Mouse (Mus musculus): Measurements from ENCODE around the gene Rab36.

The Rab36 gene

GRCm38 (mm10) chr10:75068624-75069328, 31.9 kb downstream of the Rab36 start:
- no peak for DNase-seq (ENCODE audit: low spot score in 2 of 2)

- no peak for DNase-seq (ENCODE audit: low spot score in 2 of 2)
Observed at GRCm38 (mm10) chr10:75070281-75070976, 33.6 kb downstream of the Rab36 start.

- no peak for DNase-seq (ENCODE audit: low spot score in 2 of 2)
Observed at GRCm38 (mm10) chr10:75075665-75076064, 38.8 kb downstream of the Rab36 start.

- no peak for DNase-seq (ENCODE audit: low spot score in 2 of 2)
Observed at GRCm38 (mm10) chr10:75078174-75079128, 41.6 kb downstream of the Rab36 start.

GRCm38 (mm10) chr10:75085330-75085729, 48.5 kb downstream of the Rab36 start:
- DNase-seq (ENCODE audit: low spot score in 2 of 2), result no peak

GRCm38 (mm10) chr10:75088471-75088870, 51.6 kb downstream of the Rab36 start:
- DNase-seq (ENCODE audit: low spot score in 2 of 2), result no peak

- no peak for DNase-seq (ENCODE audit: low spot score in 2 of 2)
Observed at GRCm38 (mm10) chr10:75091478-75092152, 54.8 kb downstream of the Rab36 start.

GRCm38 (mm10) chr10:75093252-75093987, 56.6 kb downstream of the Rab36 start:
- no peak for DNase-seq (ENCODE audit: low spot score in 2 of 2)

GRCm38 (mm10) chr10:75094338-75094737, 57.5 kb downstream of the Rab36 start:
- DNase-seq (ENCODE audit: low spot score in 2 of 2), result no peak

- no peak for DNase-seq (ENCODE audit: low spot score in 2 of 2)
Observed at GRCm38 (mm10) chr10:75095216-75095615, 58.4 kb downstream of the Rab36 start.

- DNase-seq (ENCODE audit: low spot score in 2 of 2), result no peak
Observed at GRCm38 (mm10) chr10:75098446-75099183, 61.8 kb downstream of the Rab36 start.

- DNase-seq (ENCODE audit: low spot score in 2 of 2), result no peak
Observed at GRCm38 (mm10) chr10:75100298-75100697, 63.4 kb downstream of the Rab36 start.

- no peak for DNase-seq (ENCODE audit: low spot score in 2 of 2)
Observed at GRCm38 (mm10) chr10:75103502-75103901, 66.6 kb downstream of the Rab36 start.
